Mouse (Mus musculus): ENCODE measurements around the gene Serpini1.

The Serpini1 gene

DNA sequence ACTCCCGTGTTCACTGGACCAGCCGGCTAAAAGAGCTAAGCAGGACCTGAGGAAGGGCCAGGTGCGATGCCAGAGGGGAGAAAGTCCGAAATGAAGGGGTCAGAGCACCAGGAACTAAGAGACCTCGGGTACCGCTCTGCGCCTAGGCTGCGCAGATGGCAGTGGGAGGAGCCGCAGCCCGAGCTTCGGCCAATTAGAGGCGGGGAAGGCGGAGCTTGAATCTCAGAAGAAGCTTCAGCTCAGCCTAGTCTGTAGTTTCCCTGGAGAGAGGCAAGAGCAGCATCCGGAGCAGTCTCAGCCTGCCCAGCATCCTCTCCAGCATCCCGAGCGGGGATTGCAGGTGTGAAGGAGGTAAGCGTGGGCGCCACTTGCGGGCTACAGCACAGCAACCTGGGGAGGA lies at the start of gene Serpini1:
Gene Serpini1 (plus strand): TSS at position 256 of the 400 bp plus-strand sequence.
- DNase-seq: peak; percentile 96

DNA sequence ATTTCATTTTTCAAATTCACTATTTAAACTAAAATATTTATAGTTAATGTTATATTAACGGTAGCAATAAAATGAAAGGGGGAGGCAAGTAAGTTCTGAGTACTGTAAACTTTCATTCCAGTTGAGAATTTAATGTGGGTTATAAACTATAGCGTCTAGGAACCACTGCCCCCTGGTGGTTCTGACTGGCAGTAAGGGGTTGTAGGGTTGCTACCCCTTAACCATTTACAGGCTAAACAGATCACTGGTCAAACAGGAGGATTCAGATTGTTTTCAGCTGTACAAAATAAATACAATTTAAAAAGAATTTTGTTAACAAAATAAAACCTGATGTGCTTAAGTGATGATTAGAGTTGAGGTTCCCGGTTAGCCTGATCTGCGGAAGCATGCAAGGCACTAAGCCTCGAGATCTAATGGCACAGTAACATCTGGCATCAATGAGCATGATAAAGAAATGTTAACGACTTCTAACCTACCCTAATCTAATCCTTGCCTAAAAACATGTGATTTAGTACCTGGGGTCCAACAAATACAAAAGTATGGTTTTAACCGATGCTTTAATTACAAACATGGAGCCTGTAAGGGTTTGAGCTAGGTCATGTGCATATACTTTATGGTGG lies 39.6 kb upstream of the Serpini1 start:
- peak; percentile 30 for DNase-seq

DNA sequence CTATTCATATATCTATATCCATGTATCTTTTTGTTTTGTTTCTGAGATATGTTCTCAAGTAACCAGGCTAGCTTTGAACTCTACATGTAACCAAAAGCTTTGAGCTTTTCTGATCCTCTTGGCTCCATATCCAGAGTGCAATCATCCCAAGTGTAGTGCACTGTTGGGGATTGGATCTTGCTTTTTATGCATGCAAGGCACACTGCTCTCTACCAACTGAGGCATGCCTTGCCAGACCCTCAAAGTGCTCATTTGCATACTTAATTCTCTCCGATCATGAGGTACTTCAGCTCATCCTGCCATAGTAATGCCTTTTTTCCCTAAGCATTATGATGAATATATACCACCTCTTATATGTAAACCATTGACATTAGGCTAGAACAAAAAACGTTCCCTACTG lies 36.0 kb upstream of the Serpini1 start:
- DNase-seq: no peak

DNA sequence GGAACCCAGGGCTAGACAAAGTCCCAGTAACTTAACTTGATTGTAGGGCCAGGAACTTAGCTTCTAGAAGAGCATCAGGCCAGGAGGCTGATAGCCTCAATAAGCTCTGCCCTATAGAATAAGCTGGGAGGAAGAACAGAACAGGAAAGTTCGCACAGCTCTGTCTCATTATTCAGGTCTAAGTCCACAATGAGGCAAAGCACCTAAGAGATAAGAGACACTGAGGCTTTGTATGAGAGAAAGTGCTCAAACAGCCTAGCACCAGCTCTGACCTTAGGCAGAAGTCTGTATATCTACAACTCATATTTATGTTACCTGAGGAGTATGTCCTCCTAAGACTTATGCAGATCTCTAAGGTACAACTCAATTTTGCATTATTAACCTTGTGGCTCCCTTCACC lies 34.8 kb upstream of the Serpini1 start:
- no peak for DNase-seq

DNA sequence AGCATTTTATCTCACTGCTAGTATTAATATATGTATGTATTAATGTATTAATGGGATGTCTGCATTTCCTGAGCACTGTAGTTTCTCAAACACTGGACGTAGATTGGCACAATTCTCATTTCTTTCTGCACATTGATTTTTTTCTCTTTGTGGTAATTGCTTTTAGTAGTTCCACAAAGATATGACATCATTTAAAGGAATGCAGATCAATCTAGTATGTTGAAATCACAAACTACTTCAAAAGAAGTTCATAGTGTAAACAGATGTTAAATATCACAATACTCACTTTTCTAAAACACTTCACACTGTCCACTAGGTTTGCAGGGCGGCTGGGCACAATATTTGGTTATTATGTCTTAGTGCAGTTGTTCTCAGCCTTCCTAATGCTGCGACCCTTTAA lies 26.3 kb upstream of the Serpini1 start:
- DNase-seq: no peak

DNA sequence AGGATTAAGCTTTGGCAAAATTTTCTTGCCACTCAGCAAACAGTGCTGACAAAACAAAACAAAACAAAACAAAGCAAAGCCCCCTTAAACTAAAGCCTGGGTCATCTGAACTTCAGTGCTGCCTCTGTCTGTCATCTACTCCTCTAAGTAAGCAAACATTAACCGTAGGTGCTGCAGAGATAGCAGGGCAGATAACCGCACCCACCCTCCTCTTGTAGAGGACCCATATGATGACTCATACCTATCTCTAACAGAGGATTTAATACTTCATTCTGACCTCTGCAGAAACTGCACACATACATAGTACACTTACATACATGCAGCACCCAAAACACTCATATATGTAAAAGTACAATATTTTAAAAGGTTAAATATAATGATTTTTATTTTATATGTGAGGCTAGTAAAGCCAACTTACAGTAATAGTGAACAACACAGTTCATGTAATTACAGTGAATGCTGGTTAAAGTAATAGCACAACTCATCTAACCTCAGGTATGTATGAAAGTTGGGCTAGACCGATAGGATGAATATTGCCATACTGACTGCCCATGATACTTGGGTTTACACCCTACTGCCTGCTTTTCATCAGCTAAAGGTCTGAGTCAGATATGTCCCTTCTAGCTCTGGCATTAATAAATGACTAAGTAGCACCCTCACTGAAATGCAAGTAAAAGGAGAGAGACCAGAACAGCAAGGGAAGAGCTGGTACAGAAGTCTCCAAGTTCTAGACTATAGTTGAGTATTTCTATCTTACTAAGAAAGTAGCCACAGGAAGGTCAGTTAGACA lies 23.1 kb upstream of the Serpini1 start:
- DNase-seq: no peak

DNA sequence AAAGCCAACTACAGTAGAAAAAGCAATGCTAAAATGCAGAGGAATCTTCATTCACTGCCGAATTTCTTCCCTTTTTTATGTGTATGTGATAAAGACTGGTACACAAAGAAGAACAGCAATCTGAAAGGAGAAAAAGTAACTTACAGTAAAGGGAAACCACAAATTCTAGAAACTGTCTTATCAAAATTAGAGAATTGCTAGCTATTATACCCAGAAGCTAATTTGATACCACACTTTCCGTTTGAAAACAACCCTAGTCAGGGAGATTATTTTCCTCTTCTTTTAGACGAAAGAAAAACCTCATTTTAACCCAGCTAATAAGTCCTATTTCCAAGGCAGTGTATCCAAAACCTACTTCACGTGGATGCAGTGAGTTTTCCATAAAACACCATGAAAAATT lies 16.1 kb upstream of the Serpini1 start:
- DNase-seq: no peak

DNA sequence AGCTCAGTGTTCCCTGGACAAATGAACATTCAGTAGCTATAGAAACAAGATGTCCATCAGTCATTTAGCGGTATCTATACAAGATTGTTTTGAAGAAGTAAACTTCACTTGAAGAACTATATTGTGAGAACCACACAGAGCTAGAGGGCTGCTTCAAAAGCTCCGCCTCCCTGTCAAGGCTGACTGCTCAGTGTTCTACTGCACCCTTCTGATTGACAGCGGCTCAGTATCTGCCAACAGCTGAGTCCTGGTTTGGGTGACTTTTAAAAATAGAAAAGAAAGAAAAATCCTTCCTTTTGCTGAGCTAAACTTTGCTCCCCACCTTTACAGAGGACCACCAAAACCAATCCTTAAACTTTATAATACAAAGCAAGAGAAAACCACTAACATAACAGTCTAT lies 14.5 kb upstream of the Serpini1 start:
- DNase-seq: no peak

DNA sequence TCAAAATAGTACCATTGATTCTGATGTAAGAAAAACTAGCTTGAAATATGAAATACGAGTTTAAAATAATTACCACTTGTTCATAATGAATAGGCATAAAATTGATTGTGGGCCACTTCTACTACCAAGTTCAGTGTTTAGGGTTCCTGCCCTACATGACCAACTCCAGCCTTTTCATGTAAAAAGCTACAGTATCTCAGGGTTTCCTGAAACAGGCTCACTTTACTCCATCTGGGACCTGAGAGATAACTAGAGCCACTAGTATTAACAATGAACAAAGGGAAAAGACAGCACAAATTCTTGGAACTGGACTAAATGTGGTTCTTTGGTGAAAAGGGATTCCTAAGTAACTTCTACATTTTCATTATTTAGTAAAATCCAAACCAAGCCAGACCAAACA lies 13.1 kb upstream of the Serpini1 start:
- DNase-seq: no peak

DNA sequence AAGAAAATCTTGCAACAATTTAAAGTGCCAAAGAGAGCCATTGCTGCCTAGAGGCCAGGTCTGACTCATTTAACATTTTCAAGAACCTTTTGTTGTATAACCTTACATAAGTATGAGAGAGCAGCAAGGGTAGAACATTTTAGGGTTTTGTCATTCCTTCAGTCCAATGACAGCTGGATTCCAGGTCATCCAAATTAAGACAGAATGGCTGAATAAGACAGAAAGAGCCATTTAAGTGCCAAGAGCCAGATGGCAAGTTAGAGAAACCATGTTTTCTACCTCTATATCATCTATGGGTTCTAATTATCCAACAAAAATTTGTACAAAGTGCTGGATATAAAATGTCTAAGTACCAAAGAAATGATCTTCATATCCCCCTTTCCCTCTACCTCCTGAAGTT lies 6.1 kb upstream of the Serpini1 start:
- DNase-seq: no peak

DNA sequence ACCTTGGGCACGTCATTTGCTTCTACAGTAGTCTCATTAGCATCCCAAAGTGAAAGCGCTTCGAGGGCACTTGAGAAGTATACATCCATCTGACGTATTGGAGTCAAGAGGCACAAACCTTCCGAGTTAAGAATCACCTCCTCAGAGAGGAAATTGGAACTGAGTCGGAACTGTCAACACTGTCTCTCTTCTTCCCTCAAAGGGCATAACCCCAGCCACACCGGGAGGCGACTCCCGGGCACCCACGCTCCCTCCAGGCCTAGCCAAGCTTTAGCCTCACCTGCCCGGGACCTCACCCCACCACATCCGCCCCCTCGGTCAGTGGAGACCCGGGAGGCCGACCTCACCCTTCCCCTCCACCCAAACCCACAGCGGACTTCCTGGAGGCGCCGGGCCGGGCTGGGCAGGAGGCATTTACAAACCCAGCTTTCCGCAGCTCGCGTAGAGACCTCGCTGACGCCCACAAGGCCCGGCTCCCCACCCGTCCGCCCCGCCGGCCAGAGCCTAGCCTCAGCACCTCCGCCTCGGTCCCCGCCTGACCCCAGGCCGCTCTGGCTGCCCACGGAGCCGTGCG lies 1.1 kb upstream of the Serpini1 start:
- no peak for DNase-seq

DNA sequence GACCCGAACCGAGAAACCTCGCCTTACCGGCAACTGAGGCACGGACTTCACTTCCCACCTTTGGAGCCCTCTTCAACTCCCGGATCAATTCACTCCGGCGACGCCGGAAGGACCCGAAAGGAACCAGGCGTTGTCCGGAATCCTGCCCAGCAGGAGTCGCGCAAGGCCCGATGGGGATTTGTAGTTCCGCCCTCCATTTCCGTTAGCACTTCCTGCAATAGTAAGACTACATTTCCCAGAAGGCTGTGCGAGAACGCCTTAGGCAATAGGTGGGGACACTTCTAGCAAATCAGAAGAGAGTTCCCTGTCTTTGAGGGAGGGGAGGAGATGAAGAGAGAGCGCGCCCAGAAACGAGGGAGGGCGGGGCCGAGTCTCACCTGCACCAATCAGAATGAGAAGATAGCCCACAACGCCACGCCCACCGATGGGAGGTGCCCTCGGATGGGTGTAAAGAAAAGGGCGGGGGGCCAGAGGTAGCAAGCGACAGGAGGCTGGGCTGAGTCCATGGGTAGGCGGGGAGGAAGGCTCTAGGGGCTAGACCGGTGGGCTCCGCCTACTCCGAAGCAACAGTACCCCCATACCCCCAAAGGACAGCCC lies 554 bp upstream of the Serpini1 start, which contains the start of gene Pdcd10:
Gene Pdcd10 (minus strand): TSS at position 162 of the 597 bp plus-strand sequence.
- DNase-seq: peak; percentile 100

DNA sequence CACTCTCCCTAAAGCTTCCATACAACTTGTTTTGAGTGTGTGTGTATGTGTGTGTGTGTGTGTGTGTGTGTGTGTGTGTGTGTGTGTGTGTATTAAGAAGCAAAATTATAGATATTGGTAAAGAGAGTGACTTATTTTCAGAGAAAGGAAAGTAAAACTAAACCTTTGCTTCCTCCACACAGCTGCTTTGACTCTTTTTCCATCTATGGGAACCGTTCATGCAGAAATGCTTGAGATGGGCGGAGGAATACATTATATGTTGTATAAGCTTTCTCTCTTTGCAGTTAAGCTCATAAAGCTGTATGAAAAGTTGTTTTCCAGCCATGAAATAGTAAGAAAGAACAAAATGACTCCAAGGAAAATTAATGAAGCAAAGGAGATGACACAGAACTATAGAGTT lies 16.7 kb downstream of the Serpini1 start:
- DNase-seq: no peak

DNA sequence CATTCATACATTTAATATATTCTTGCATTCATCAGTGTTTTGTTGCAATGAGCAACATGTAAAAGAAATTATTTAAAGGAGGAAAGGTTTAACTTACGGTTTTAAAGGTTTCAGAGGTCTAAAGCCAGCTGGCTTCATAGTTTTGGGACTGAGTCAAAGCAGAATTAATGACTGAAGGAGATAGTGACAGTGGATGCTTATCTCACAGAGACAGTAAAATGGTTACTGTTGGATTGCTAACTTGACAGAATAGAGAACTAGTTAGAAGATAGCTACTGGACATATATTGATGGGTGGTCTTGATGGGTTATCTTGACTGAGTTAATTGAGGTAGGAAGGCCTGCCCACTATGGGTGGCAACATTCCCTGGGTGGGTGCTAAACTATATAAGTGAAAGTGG lies 18.2 kb downstream of the Serpini1 start:
- no peak for DNase-seq

DNA sequence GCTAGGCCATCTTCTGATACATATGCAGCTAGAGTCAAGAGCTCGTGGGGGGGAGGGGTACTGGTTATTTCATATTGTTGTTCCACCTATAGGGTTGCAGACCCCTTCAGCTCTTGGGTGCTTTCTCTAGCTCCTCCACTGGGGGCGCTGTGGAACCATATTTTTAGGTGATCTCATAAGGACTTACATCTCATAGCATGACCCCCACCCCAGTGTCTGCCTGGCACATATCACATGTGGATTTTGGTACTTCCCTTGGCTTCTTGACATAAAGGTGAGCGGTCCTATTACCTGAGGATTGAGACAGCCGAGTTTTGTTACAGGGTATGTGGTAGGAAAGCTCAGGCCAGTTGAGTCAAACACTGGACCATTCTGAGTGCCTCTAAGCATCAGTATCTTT lies 22.0 kb downstream of the Serpini1 start:
- peak; percentile 38 for DNase-seq

DNA sequence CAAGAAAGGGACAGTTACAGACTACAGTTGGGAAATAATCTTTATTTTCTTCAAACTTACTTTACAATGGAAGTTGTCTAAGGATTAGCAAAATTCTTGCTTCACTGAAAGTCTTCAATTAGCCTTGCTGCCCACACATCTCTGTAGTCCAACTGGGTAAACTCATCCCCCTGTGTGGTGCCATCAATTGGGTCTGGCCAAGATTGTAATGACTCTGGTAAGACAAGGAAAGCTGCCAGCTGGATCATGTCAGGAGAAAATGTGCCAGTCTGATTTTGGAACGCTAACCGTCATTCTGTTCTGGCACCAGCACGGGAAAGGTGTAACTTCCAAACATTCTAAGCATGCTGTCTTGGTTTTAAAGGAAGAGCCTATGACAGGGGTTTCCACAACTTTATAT lies 25.9 kb downstream of the Serpini1 start:
- DNase-seq: no peak

DNA sequence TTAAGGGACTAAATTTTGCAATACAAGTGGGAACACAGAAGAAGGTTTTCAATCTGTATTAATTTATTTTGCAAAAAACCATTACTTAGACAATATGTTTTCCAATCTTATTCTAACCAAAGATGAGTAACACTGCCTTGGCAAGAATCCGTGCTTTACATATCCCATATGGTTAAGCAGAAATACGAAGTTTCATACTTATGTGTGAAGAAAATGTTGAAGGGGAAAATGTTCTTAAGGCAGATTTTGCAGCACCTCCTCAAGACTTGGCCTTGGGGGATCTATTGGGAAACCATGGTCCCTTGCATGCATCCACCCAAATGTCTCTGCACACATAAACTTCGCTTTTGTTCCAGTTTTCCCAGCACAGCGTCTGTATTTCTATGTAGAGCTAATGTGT lies 27.6 kb downstream of the Serpini1 start:
- DNase-seq: no peak

DNA sequence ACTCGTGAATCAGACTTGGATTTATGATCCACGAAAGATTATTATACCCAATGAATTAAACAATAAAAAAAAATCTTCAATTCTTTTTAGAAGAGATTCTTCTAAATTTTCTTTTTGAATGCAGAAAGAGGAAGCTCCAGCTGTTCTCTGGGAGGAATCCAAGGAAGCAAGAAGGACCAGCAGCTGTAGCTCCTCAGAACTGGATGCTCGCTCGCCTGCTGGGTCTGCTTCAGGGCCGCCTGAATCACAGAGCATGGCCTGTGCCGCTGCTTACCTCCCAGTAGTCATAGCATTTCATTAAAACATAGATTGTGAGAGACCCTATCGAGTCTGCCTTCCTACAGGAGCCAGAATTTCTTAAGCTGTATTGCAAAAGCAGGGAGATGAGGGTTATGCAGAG lies 53.7 kb downstream of the Serpini1 start:
- DNase-seq: no peak

DNA sequence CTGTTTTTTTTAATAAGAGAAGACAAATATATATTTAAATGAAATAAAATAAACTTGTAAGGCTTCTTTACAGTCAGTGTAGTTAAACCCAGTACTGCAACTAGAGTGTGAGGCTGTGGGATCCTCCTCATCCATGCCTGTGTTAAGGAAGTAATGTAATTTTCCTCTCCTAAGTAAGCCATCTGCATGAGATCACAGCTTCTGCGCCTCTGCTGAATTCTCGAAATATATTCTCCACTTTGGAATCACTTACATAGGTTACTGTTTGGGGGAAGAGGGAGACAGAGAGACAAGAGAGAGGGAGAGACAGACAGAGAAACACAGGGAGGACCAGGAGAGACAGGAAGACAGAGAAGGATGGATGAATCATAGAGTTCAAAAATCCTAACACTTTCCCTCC lies 67.3 kb downstream of the Serpini1 start:
- DNase-seq: no peak

DNA sequence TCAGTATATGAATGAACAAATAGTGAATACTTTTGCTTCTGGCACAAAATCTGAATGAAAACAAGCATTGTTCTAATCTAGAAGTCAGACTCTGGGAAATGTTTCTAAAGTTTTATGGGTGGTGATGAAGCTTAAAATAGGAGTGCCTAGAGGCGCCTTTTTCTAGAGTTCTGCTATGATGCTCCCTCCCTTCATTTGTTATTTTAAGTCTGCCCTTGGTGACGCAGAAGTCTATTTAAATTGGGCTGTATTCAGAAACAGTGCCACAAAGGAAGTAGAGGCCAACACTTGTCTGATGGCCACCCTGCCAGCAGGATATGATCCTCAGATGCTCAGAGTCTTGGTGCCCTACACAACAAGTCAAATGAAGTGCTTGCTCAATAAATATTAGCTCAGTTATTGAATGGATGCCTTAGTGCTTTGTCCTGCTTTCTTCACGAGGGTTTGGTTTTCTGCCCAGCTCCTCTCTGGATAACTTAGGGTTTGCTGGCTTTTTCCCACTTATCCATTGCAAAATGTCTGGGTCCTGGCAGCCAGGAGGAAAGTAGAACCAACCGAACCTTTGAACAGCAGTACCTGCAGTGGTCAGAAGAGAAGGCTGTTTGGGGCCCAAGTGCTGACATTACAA lies 73.8 kb downstream of the Serpini1 start:
- DNase-seq: no peak

DNA sequence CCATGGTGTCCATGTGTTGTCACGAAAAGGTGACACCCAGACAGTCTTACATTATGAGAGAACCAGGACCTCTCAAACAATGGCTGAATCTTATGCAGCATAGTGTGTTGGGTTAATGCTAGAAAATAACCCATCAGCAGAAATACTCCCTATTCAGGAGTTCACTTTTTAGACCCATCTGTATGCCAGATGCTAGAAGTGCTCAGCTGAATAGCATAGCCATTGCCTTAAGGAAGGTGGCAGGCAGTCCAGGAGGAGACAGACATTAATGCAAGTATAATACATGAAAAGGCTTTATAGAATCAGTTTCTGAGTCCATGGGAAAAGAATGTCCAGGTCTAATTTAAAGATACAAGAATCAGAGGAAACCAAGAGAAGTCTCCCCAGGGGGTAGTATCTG lies 75.9 kb downstream of the Serpini1 start:
- DNase-seq: no peak

DNA sequence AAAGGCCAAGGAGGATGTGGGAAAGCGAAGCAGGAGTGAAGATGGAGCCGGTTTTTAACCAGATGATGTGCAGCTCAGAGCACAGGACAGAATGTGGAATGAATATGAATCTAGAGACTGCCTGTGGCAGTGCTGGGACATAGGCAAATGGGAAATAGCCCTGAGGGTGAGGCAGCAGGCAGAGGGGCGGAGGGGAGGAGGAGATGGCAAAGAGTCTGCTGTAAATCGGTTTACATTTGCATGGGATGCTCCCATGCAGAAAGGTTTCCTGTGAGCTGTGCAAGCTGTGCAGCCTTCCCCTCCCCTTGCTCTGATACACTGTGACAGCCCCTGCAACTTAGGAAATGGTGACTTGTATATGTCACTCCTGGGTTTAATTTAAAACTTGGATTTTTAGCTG lies 76.3 kb downstream of the Serpini1 start:
- peak; percentile 75 for DNase-seq

DNA sequence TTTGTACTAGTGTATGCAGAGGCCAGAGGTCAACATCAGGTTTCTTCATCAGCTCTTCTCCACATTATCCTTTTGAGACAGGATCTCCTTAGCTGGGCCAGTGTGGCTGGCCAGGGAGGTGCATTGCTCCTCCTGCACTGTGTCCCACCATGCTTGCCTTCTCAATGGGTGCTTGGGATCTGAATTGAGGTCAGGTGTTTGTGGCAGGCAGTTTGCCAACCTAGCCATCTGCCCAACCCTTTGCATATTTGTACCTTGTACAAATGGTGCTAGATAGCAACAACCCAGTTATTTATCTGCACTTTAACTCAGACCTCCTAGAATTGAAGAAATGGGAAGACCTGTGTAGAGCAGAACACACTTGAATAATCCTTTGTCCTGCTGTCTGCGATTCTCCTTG lies 78.3 kb downstream of the Serpini1 start:
- no peak for DNase-seq

DNA sequence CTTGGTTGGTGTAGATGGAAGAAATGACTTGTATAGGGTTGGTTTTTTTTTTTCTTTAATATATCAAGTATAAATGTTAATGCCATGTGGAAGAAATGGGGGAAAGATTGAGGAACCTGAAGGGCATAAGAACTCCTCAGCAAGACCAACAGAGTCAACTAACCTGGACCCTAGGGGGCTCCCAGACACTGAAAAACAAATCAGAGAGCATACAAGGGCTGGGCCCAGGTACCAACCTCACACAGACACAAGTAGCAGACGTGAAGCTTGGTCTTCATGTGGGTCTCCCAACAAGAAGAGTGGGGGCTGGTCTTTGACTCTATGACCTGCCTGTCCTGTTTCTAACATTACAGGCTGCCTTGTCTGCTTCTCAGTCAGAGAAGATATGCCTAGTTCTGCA lies 82.2 kb downstream of the Serpini1 start:
- DNase-seq: no peak
